Mouse (Mus musculus): ENCODE results near the gene Rbpjl. TPM values are rescaled to one million over a fixed set of nuclear protein-coding genes. Genes with fewer than 3 reads are reported as not detected.

Rbpjl gene
- total RNA-seq, 1 experiment, result 0.04 TPM

DNA sequence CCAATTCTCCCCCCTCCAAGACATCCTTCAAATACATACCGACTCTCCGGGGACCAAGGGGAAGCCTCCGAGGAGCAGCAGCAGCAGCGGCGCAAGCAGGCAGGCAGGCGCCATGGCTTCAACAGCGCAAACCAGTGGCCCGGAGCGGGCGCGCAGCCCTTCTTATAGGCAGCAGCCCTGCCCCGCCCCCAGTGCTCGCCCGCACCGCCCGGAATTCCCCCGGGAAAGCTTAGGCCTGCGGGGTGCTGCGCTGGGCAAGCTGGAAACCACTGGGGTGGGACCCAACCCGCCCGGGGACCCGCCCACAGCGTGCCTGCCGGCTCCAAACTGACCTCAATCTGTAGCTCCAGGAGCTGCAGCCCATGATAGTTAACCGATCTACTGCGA lies 40.1 kb downstream of the Rbpjl start:
- Histone ChIP-seq H3K9me3 (ENCODE audit: control insufficient read depth, insufficient read depth, low read depth, low read length) (no peaks in the 10 kb centered on the region), H3K27ac (ENCODE audit: insufficient read depth, low read depth, low read length, poor library complexity, severe bottlenecking) (peak overlapping the region; percentile 24; the same call in 1 of the 2 replicates)
- in situ Hi-C loops (cut with MboI; ENCODE audit: low sequenced_read_pairs in 2 of 2, unreplicated experiment in 2 of 2), result no loop called here

DNA sequence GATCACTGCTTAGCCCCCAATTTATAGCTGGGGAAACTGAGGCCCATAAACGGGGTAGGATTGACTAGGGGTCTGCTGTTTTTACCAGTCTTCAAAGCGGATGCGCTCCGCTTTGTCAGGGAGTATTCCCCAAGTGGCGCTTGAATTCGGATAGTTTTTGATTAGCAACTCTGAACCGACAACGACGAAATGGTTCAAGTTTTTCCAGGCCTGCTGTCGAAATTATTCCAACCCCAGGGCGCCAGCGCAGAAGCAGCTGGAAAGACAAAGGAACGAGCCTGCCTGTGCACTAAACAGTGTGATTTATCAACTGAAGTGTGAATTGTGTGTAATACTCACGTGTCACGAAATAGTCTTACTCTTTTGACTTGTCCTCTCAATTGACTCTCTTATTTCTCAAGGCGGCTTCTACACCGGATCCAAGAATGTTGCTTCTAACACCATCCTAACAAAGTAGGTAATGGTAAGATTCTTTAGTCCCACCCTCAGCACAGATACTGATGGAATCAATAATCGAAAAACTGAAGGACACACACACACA lies 40.6 kb downstream of the Rbpjl start, which contains the start of gene Sdc4:
TSS of gene Sdc4 (minus strand) at position 428 of the 541 bp plus-strand sequence.
- Histone ChIP-seq H3K36me3 (ENCODE audit: control insufficient read depth, insufficient read depth, low read length, poor library complexity, severe bottlenecking) (peaks cover 3% of the 10 kb centered on the region; the same call in 1 of the 2 replicates), H3K27ac (ENCODE audit: insufficient read depth, low read depth, low read length, poor library complexity, severe bottlenecking) (peak within 1 kb of the TSS; percentile 24; the same call in 1 of the 2 replicates), H3K9ac (ENCODE audit: insufficient read depth, low read depth, low read length, poor library complexity, severe bottlenecking) (peak within 1 kb of the TSS; percentile 67), H3K9me3 (ENCODE audit: control insufficient read depth, insufficient read depth, low read depth, low read length) (no peaks in the 10 kb centered on the region), H3K4me3 (ENCODE audit: insufficient read depth in 1 of 2, low read depth in 1 of 2, low read length in 2 of 2, poor library complexity in 1 of 2, severe bottlenecking in 1 of 2) (peak within 1 kb of the TSS; percentile 78 to 92), H3K4me1 (ENCODE audit: control insufficient read depth in 2 of 2, insufficient read depth in 2 of 2, low read length in 2 of 2, poor library complexity in 1 of 2) (peaks cover 5 to 30% of the 10 kb centered on the region in 2 experiments)
- DNase-seq (ENCODE audit: low read depth, low spot score), result no peak
- in situ Hi-C loops (cut with MboI; ENCODE audit: low sequenced_read_pairs in 2 of 2, unreplicated experiment in 2 of 2), result no loop called here
- TF ChIP-seq MAFK (IDR thresholded peaks at IDR 0.05; ENCODE audit: insufficient read depth, low read depth, low read length) (no peak), ZNF384 (IDR thresholded peaks at IDR 0.05; ENCODE audit: low read depth, low read length) (no peak), ZC3H11A (IDR thresholded peaks at IDR 0.05; ENCODE audit: borderline replicate concordance, low read depth, low read length) (no peak), CHD2 (IDR thresholded peaks at IDR 0.05; ENCODE audit: low read depth, low read length) (no peak), HCFC1 (IDR thresholded peaks at IDR 0.05; ENCODE audit: borderline replicate concordance, insufficient read depth, low read length) (no peak)

More for the DNA sequence above, 40.1 kb downstream of the Rbpjl start:
- peaks cover 5 to 32% of the 10 kb centered on the region in 2 experiments for H3K4me1 ChIP-seq (ENCODE audit: control insufficient read depth in 2 of 2, insufficient read depth in 2 of 2, low read length in 2 of 2, poor library complexity in 1 of 2)
- H3K9ac ChIP-seq (ENCODE audit: insufficient read depth, low read depth, low read length, poor library complexity, severe bottlenecking), result peak overlapping the region; percentile 67
- peak overlapping the region; percentile 78 to 92 for H3K4me3 ChIP-seq (ENCODE audit: insufficient read depth in 1 of 2, low read depth in 1 of 2, low read length in 2 of 2, poor library complexity in 1 of 2, severe bottlenecking in 1 of 2)
- TF ChIP-seq MAFK (IDR thresholded peaks at IDR 0.05; ENCODE audit: insufficient read depth, low read depth, low read length) (no peak), ZC3H11A (IDR thresholded peaks at IDR 0.05; ENCODE audit: borderline replicate concordance, low read depth, low read length) (no peak), ZNF384 (IDR thresholded peaks at IDR 0.05; ENCODE audit: low read depth, low read length) (no peak), CHD2 (IDR thresholded peaks at IDR 0.05; ENCODE audit: low read depth, low read length) (no peak), HCFC1 (IDR thresholded peaks at IDR 0.05; ENCODE audit: borderline replicate concordance, insufficient read depth, low read length) (peak; percentile 54; the same call in 1 of the 2 replicates)
- peak; percentile 74 for DNase-seq (ENCODE audit: low read depth, low spot score)
- peaks cover 3% of the 10 kb centered on the region; the same call in 1 of the 2 replicates for H3K36me3 ChIP-seq (ENCODE audit: control insufficient read depth, insufficient read depth, low read length, poor library complexity, severe bottlenecking)

GRCm38 (mm10) chr2:164444701-164445100 lies 41.8 kb downstream of the Rbpjl start:
- no peak overlapping the region for H3K9ac ChIP-seq (ENCODE audit: insufficient read depth, low read depth, low read length, poor library complexity, severe bottlenecking)
- H3K9me3 ChIP-seq (ENCODE audit: control insufficient read depth, insufficient read depth, low read depth, low read length), result no peaks in the 10 kb centered on the region
- DNase-seq (ENCODE audit: low read depth, low spot score), result no peak
- in situ Hi-C loops (cut with MboI; ENCODE audit: low sequenced_read_pairs in 2 of 2, unreplicated experiment in 2 of 2), result no loop called here
- TF ChIP-seq HCFC1 (IDR thresholded peaks at IDR 0.05; ENCODE audit: borderline replicate concordance, insufficient read depth, low read length) (no peak), CHD2 (IDR thresholded peaks at IDR 0.05; ENCODE audit: low read depth, low read length) (no peak), MAFK (IDR thresholded peaks at IDR 0.05; ENCODE audit: insufficient read depth, low read depth, low read length) (no peak), ZC3H11A (IDR thresholded peaks at IDR 0.05; ENCODE audit: borderline replicate concordance, low read depth, low read length) (no peak), ZNF384 (IDR thresholded peaks at IDR 0.05; ENCODE audit: low read depth, low read length) (no peak)
- H3K4me3 ChIP-seq (ENCODE audit: insufficient read depth in 1 of 2, low read depth in 1 of 2, low read length in 2 of 2, poor library complexity in 1 of 2, severe bottlenecking in 1 of 2), result no peak overlapping the region
- peaks cover 5 to 22% of the 10 kb centered on the region in 2 experiments for H3K4me1 ChIP-seq (ENCODE audit: control insufficient read depth in 2 of 2, insufficient read depth in 2 of 2, low read length in 2 of 2, poor library complexity in 1 of 2)
- no peak overlapping the region; the same call in 1 of the 2 replicates for H3K27ac ChIP-seq (ENCODE audit: insufficient read depth, low read depth, low read length, poor library complexity, severe bottlenecking)
- peaks cover 3% of the 10 kb centered on the region; the same call in 1 of the 2 replicates for H3K36me3 ChIP-seq (ENCODE audit: control insufficient read depth, insufficient read depth, low read length, poor library complexity, severe bottlenecking)

- Histone ChIP-seq H3K36me3 (ENCODE audit: control insufficient read depth, insufficient read depth, low read length, poor library complexity, severe bottlenecking) (peaks cover 3% of the 10 kb centered on the region; the same call in 1 of the 2 replicates), H3K9ac (ENCODE audit: insufficient read depth, low read depth, low read length, poor library complexity, severe bottlenecking) (no peak overlapping the region), H3K9me3 (ENCODE audit: control insufficient read depth, insufficient read depth, low read depth, low read length) (no peaks in the 10 kb centered on the region), H3K27ac (ENCODE audit: insufficient read depth, low read depth, low read length, poor library complexity, severe bottlenecking) (peak overlapping the region; percentile 33; the same call in 1 of the 2 replicates), H3K4me1 (ENCODE audit: control insufficient read depth in 2 of 2, insufficient read depth in 2 of 2, low read length in 2 of 2, poor library complexity in 1 of 2) (peaks cover 5 to 15% of the 10 kb centered on the region in 2 experiments), H3K4me3 (ENCODE audit: insufficient read depth in 1 of 2, low read depth in 1 of 2, low read length in 2 of 2, poor library complexity in 1 of 2, severe bottlenecking in 1 of 2) (no peak overlapping the region)
- no peak for DNase-seq (ENCODE audit: low read depth, low spot score)
- TF ChIP-seq CHD2 (IDR thresholded peaks at IDR 0.05; ENCODE audit: low read depth, low read length) (no peak), ZC3H11A (IDR thresholded peaks at IDR 0.05; ENCODE audit: borderline replicate concordance, low read depth, low read length) (no peak), MAFK (IDR thresholded peaks at IDR 0.05; ENCODE audit: insufficient read depth, low read depth, low read length) (no peak), HCFC1 (IDR thresholded peaks at IDR 0.05; ENCODE audit: borderline replicate concordance, insufficient read depth, low read length) (no peak), ZNF384 (IDR thresholded peaks at IDR 0.05; ENCODE audit: low read depth, low read length) (no peak)
- in situ Hi-C loops (cut with MboI; ENCODE audit: low sequenced_read_pairs in 2 of 2, unreplicated experiment in 2 of 2), result no loop called here
These were observed 42.6 kb downstream of the Rbpjl start for GRCm38 (mm10) chr2:164445399-164446085.
